Mouse (Mus musculus) liver, embryonic 16.5 days (tissue): ENCODE measurements around the gene Gdf11. TPM values are rescaled to one million over a fixed set of nuclear protein-coding genes. Genes with fewer than 3 reads are reported as not detected.

Experiments used
- ATAC-seq: fragments of 200-750 bp; cut with Nextera tagmentation; 2 replicates; pipeline ENCODE4 v1.8.0; 2017; ENCODE audit warnings: low read depth, mild to moderate bottlenecking, moderate number of reproducible peaks, moderate library complexity
- H3K27ac ChIP-seq: fragments of 300-500 bp; sonication (generic); 2 replicates; pipeline ENCODE4 v1.5.1; 2014; ENCODE audit warnings: mild to moderate bottlenecking, low read length
- H3K27me3 ChIP-seq: fragments of 300-500 bp; sonication (generic); 2 replicates; pipeline ENCODE4 v1.6.1; 2014; ENCODE audit warnings: low read depth, low read length, mixed read lengths; ENCODE audit not compliant: control insufficient read depth, insufficient read depth
- H3K36me3 ChIP-seq: fragments of 300-500 bp; sonication (generic); 2 replicates; pipeline ENCODE4 v1.6.1; 2014; ENCODE audit warnings: mild to moderate bottlenecking; ENCODE audit not compliant: control insufficient read depth, insufficient read depth
- H3K4me1 ChIP-seq: fragments of 300-500 bp; sonication (generic); 2 replicates; pipeline ENCODE4 v1.6.1; 2014; ENCODE audit warnings: low read depth, low read length, mixed read lengths; ENCODE audit not compliant: control insufficient read depth
- H3K4me2 ChIP-seq: fragments of 300-500 bp; sonication (generic); 2 replicates; pipeline ENCODE4 v1.6.1; 2014; ENCODE audit warnings: low read depth, low read length, mixed read lengths
- H3K4me3 ChIP-seq: fragments of 300-500 bp; sonication (generic); 2 replicates; pipeline ENCODE4 v1.5.1; 2014; ENCODE audit warnings: low read depth, mild to moderate bottlenecking, low read length
- H3K9ac ChIP-seq: fragments of 300-500 bp; sonication (generic); 2 replicates; pipeline ENCODE4 v1.6.1; 2014; ENCODE audit warnings: low read depth, low read length
- H3K9me3 ChIP-seq: fragments of 300-500 bp; sonication (generic); replicated peaks from 2 replicates; pipeline ENCODE4 v1.6.1; 2016; ENCODE audit warnings: low read length; ENCODE audit not compliant: control insufficient read depth
- polyA plus RNA-seq: library from polyadenylated mRNA; unstranded; fragments of >200 nt; fragmentation: Nextera tagmentation; extraction: Ambion mirVana; gene quantifications from 2 replicates; pipeline ENCODE4 v1.2.1, GENCODE M21; 2015

The Gdf11 gene
- polyA plus RNA-seq, 1 experiment from 2014 or later = 0.22 TPM

DNA sequence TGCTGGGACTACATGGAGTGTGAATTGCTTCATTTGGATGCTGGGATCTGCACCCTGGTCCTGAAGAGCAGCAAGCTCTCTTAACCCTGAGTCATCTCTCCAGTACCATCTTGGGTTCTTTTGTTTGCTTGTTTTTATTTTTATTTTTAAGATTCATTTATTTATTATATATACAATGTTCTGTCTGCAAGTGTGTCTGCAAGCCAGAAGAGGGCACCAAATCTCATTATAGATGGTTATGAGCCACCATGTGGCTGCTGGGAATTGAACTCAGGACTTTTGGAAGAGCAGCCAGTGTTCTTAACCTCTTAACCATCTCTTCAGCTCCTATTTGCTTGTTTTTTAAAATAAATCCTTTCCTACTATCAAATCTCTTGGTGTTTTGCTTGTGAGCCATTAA, 54.1 kb downstream of the Gdf11 start:
- ATAC-seq = no peak
- H3K36me3 ChIP-seq = peaks cover 30% of the 10 kb centered on the region
- H3K4me2 ChIP-seq = no peak overlapping the region
- H3K9me3 ChIP-seq = no peaks in the 10 kb centered on the region
- H3K4me1 ChIP-seq = peaks cover 18% of the 10 kb centered on the region
- no peaks in the 10 kb centered on the region for H3K27me3 ChIP-seq
- H3K27ac ChIP-seq = no peak overlapping the region
- H3K9ac ChIP-seq = no peak overlapping the region
- no peak overlapping the region for H3K4me3 ChIP-seq

Other genes starting within 250 kb of the Gdf11 start
- 0.08 and 0.15 TPM in 2 replicates for gene Ikzf4, start 245.7 kb downstream of the Gdf11 start, polyA plus RNA-seq
- 12.5 and 12.9 TPM in 2 replicates for gene Suox, start 217.6 kb downstream of the Gdf11 start, polyA plus RNA-seq
- 36.6 and 38.6 TPM in 2 replicates for gene Rab5b, start 195.5 kb downstream of the Gdf11 start, polyA plus RNA-seq
- gene Pmel, start 187.5 kb downstream of the Gdf11 start, polyA plus RNA-seq = 0.43 and 0.59 TPM in 2 replicates
- 50.8 and 53.8 TPM in 2 replicates for gene Cdk2, start 186.7 kb downstream of the Gdf11 start, polyA plus RNA-seq
- 2.6 and 3.0 TPM in 2 replicates for gene Dgka, start 146.9 kb downstream of the Gdf11 start, polyA plus RNA-seq
- gene Pym1, start 143.8 kb downstream of the Gdf11 start, polyA plus RNA-seq = 11.9 and 13.5 TPM in 2 replicates
- gene Mmp19, start 100.8 kb downstream of the Gdf11 start, polyA plus RNA-seq = 10.4 and 10.6 TPM in 2 replicates
- gene Dnajc14, start 87.7 kb downstream of the Gdf11 start, polyA plus RNA-seq = 18.8 TPM in 2 replicates
- gene Tmem198b, start 87.3 kb downstream of the Gdf11 start, polyA plus RNA-seq = 2.2 and 3.1 TPM in 2 replicates
- 84.4 and 94.9 TPM in 2 replicates for gene Sarnp, start 74.4 kb downstream of the Gdf11 start, polyA plus RNA-seq
- 68.5 and 69.3 TPM in 2 replicates for gene Ormdl2, start 70.1 kb downstream of the Gdf11 start, polyA plus RNA-seq
- gene Cd63, start 9.3 kb upstream of the Gdf11 start, polyA plus RNA-seq = 97.4 and 109 TPM in 2 replicates
- 20.8 and 21.9 TPM in 2 replicates for gene Rdh5, start 31.2 kb upstream of the Gdf11 start, polyA plus RNA-seq
- gene Bloc1s1, start 32.3 kb upstream of the Gdf11 start, polyA plus RNA-seq = 92.8 and 96.6 TPM in 2 replicates
- 0.39 and 0.83 TPM in 2 replicates for gene Itga7, start 42.1 kb upstream of the Gdf11 start, polyA plus RNA-seq
- 0.22 TPM in 1 of 2 replicates, not detected in the other for gene Mettl7b, start 69.3 kb upstream of the Gdf11 start, polyA plus RNA-seq
- not detected in 2 replicates for gene Olfr9, start 97.7 kb upstream of the Gdf11 start, polyA plus RNA-seq
- gene Olfr763, start 119.1 kb upstream of the Gdf11 start, polyA plus RNA-seq = not detected in 2 replicates
- gene Olfr764-ps1, start 148.2 kb upstream of the Gdf11 start, polyA plus RNA-seq = not detected in 2 replicates
- gene Olfr765, start 158.3 kb upstream of the Gdf11 start, polyA plus RNA-seq = not detected in 2 replicates
- gene Olfr766-ps1, start 177.3 kb upstream of the Gdf11 start, polyA plus RNA-seq = not detected in 2 replicates
- not detected in 2 replicates for gene Olfr767, start 191.2 kb upstream of the Gdf11 start, polyA plus RNA-seq
- not detected in 2 replicates for gene Olfr768, start 207.7 kb upstream of the Gdf11 start, polyA plus RNA-seq
- gene Olfr769, start 226.1 kb upstream of the Gdf11 start, polyA plus RNA-seq = not detected in 2 replicates
- not detected in 2 replicates for gene Olfr770, start 247.3 kb upstream of the Gdf11 start, polyA plus RNA-seq